Mouse (Mus musculus): ENCODE measurements around the gene Cdc14a. TPM values are rescaled to one million over a fixed set of nuclear protein-coding genes. Genes with fewer than 3 reads are reported as not detected.

The Cdc14a gene
- polyA plus RNA-seq (2015; fragmentation: Nextera tagmentation; extraction: Ambion mirVana), result 2.0 TPM in 2 replicates

DNA sequence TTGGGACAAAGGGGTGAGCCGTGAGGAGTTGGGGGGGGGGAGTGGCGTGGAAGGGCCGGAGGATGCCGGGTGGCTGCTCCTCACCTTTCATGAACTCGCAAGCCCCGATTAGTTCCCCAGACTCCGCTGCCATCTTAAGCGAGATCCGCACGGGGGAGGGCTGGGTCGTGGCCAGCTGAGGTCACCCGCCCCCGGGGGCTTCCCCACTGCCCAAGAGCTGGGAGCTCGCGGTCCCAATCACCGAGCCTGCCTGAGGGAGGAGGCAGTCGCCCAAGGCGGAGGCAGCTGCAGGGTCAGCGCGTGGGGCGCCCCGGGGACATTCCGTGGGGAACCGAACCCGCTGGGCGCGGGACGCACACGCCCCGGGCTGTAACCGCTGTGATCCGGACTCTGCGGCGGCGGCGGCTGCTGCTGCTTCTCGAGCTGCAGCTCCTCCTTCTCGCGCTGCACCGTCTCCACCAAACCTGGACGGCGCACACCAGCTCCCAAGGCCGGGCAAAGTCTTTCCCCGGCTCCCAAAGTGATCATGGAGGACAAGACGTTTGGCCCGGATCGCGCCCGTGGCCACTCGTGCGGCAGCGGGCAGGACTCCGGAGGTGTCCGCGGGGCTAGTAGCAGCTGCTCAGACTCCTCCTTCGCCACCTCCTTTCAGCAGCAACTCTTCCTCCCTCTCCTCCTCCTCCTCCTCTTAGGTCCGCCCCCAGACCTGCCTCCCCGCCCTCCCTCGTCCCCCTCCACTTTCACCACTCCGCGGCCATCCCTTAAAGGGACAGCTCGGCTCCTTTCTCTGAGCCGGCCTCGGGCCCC, at the start of gene Cdc14a:
TSS of gene Cdc14a (minus strand) at position 680 of the 807 bp plus-strand sequence.
- Histone ChIP-seq H3K36me3 (ENCODE audit: control insufficient read depth, insufficient read depth) (no peaks in the 10 kb centered on the region), H3K4me3 (ENCODE audit: low read depth, low read length) (peak within 1 kb of the TSS; percentile 84), H3K9ac (ENCODE audit: low read depth, low read length) (peak within 1 kb of the TSS; percentile 84), H3K4me2 (ENCODE audit: low read depth, low read length) (peak within 1 kb of the TSS; percentile 85), H3K27ac (ENCODE audit: low read length) (peak within 1 kb of the TSS; percentile 88), H3K9me3 (replicated peaks; ENCODE audit: control insufficient read depth, low read length) (no peaks in the 10 kb centered on the region), H3K27me3 (ENCODE audit: control insufficient read depth, insufficient read depth, low read depth, low read length) (no peaks in the 10 kb centered on the region), H3K4me1 (ENCODE audit: control insufficient read depth, low read depth, low read length) (peaks cover 14% of the 10 kb centered on the region)
- under 1% methylated on average over 59 of the region's 64 CpGs for WGBS (ENCODE audit: insufficient replicate concordance)
- peak; percentile 87 for ATAC-seq (ENCODE audit: low read depth)

DNA sequence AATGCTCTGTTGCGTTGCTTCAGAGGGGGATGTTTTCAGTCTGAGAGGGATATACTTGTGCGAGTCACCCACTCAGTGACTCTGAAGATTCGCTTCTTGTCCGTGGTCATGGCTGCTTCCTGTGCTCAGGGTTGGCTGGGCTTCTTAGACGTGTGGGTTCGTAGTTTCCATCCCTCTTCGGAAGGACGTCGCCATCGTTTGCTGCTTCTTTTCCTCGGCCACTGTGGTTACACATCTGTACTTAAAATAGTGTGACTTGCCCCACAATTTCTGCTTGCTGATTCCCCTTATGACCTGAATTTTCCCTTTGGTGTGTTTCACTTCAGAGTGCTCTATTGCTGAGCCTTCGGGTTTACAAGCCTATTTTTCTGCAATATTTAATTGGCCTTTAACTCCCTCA, 41.9 kb upstream of the Cdc14a start:
- no peaks in the 10 kb centered on the region for H3K4me1 ChIP-seq (ENCODE audit: control insufficient read depth, low read depth, low read length)
- H3K27me3 ChIP-seq (ENCODE audit: control insufficient read depth, insufficient read depth, low read depth, low read length), result no peaks in the 10 kb centered on the region
- no peaks in the 10 kb centered on the region for H3K36me3 ChIP-seq (ENCODE audit: control insufficient read depth, insufficient read depth)
- H3K9me3 ChIP-seq (replicated peaks; ENCODE audit: control insufficient read depth, low read length), result no peaks in the 10 kb centered on the region
- no peak for ATAC-seq (ENCODE audit: low read depth)
- no peak overlapping the region for H3K4me2 ChIP-seq (ENCODE audit: low read depth, low read length)
- no peak overlapping the region for H3K4me3 ChIP-seq (ENCODE audit: low read depth, low read length)
- WGBS (ENCODE audit: insufficient replicate concordance), result 34% methylated on average over 12 of the region's 12 CpGs
- H3K27ac ChIP-seq (ENCODE audit: low read length), result no peak overlapping the region
- H3K9ac ChIP-seq (ENCODE audit: low read depth, low read length), result no peak overlapping the region

DNA sequence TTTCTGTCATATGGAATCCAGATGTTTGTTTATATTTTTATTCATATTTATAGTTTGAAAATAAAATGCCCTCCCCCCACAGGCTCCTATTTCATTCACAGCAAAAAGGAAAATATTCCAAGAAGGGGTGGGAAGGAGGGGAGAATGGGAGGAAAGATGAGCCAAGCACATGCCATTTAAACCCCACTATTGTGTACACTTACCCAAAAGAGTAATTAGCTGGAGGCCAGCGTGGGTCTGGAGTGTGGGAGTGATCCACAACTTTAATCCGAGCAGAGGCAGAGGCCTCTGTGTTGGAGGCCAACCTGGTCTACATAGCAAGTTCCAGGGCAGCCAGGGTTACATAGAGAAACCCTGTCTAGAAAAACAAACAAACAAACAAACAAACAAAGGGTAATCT, 40.5 kb upstream of the Cdc14a start:
- ATAC-seq (ENCODE audit: low read depth), result no peak

DNA sequence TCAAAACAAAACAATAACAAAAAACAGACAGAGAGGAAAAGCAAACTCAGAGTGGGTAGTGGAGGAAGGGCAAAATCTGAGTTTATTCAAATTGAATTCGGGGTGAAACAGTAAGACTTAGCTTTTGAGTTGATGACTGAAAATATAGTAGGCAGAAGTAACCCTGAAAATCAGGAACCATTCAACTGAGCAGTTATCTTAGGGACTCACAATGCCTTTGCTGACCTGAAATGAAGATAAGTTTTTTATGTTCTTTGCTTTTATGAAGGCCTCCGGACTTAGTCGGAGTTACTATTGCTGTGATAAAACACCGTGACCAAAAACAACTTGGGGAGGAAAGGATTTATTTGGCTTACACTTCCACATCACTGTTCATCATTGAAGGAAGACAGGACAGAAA, 37.2 kb upstream of the Cdc14a start:
- WGBS (ENCODE audit: insufficient replicate concordance), result 30% methylated on average over 4 of the region's 4 CpGs
- no peak for ATAC-seq (ENCODE audit: low read depth)
- no peaks in the 10 kb centered on the region for H3K36me3 ChIP-seq (ENCODE audit: control insufficient read depth, insufficient read depth)
- no peak overlapping the region for H3K9ac ChIP-seq (ENCODE audit: low read depth, low read length)
- H3K9me3 ChIP-seq (replicated peaks; ENCODE audit: control insufficient read depth, low read length), result no peaks in the 10 kb centered on the region
- no peaks in the 10 kb centered on the region for H3K4me1 ChIP-seq (ENCODE audit: control insufficient read depth, low read depth, low read length)
- no peak overlapping the region for H3K27ac ChIP-seq (ENCODE audit: low read length)
- H3K27me3 ChIP-seq (ENCODE audit: control insufficient read depth, insufficient read depth, low read depth, low read length), result no peaks in the 10 kb centered on the region
- no peak overlapping the region for H3K4me2 ChIP-seq (ENCODE audit: low read depth, low read length)
- H3K4me3 ChIP-seq (ENCODE audit: low read depth, low read length), result no peak overlapping the region

More for the DNA sequence above, 40.5 kb upstream of the Cdc14a start:
- Histone ChIP-seq H3K4me2 (ENCODE audit: low read depth, low read length) (no peak overlapping the region), H3K36me3 (ENCODE audit: control insufficient read depth, insufficient read depth) (no peaks in the 10 kb centered on the region), H3K27me3 (ENCODE audit: control insufficient read depth, insufficient read depth, low read depth, low read length) (no peaks in the 10 kb centered on the region), H3K27ac (ENCODE audit: low read length) (no peak overlapping the region), H3K9ac (ENCODE audit: low read depth, low read length) (no peak overlapping the region), H3K9me3 (replicated peaks; ENCODE audit: control insufficient read depth, low read length) (no peaks in the 10 kb centered on the region), H3K4me3 (ENCODE audit: low read depth, low read length) (no peak overlapping the region), H3K4me1 (ENCODE audit: control insufficient read depth, low read depth, low read length) (no peaks in the 10 kb centered on the region)
- 33% methylated on average over 2 of the region's 2 CpGs for WGBS (ENCODE audit: insufficient replicate concordance)

DNA sequence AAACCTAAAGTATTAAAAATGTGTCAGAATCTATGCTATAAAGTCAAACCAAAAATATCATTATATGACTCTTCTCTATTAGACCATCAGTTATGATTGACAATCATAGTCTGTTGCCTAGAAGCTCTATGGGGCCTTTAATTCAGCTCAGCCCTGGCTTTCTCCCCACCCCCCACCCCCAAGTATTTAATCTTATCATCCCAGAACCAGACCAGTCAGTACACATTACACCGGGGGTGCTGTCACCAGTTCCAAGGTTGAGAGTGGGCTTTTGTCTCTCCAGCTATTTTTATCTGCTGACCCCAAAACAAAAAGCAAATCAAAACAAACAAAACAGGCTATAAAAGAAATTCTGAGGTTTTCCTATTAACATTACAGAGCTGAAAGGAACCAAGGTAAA, 30.7 kb upstream of the Cdc14a start:
- H3K4me2 ChIP-seq (ENCODE audit: low read depth, low read length), result no peak overlapping the region
- no peaks in the 10 kb centered on the region for H3K36me3 ChIP-seq (ENCODE audit: control insufficient read depth, insufficient read depth)
- no peak overlapping the region for H3K4me3 ChIP-seq (ENCODE audit: low read depth, low read length)
- H3K4me1 ChIP-seq (ENCODE audit: control insufficient read depth, low read depth, low read length), result peaks cover 3% of the 10 kb centered on the region
- no peaks in the 10 kb centered on the region for H3K9me3 ChIP-seq (replicated peaks; ENCODE audit: control insufficient read depth, low read length)
- no peak for ATAC-seq (ENCODE audit: low read depth)
- 5% methylated on average over 1 of the region's 1 CpGs for WGBS (ENCODE audit: insufficient replicate concordance)
- no peak overlapping the region for H3K9ac ChIP-seq (ENCODE audit: low read depth, low read length)
- no peak overlapping the region for H3K27ac ChIP-seq (ENCODE audit: low read length)
- no peaks in the 10 kb centered on the region for H3K27me3 ChIP-seq (ENCODE audit: control insufficient read depth, insufficient read depth, low read depth, low read length)

DNA sequence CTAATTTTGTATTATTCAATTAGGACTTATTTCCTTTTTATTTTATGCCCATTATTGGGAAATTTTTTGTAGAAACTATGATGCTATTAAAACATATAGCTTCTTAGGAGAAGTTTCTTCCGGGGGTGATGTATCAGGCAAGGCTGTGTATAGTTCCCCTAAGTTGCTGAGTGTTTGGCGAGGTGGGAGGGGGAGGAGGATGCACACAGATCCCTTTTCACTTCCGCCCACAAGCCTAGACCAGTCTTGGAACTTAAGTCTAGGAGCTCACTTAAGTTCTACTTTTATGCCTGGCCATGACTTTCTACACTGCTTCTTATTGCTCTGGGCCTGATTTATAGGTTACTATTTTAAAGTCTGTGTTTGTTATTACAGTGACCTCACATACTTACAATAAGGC, 26.9 kb upstream of the Cdc14a start:
- no peak for ATAC-seq (ENCODE audit: low read depth)
- Histone ChIP-seq H3K27ac (ENCODE audit: low read length) (no peak overlapping the region), H3K36me3 (ENCODE audit: control insufficient read depth, insufficient read depth) (no peaks in the 10 kb centered on the region), H3K4me3 (ENCODE audit: low read depth, low read length) (no peak overlapping the region), H3K9me3 (replicated peaks; ENCODE audit: control insufficient read depth, low read length) (no peaks in the 10 kb centered on the region), H3K27me3 (ENCODE audit: control insufficient read depth, insufficient read depth, low read depth, low read length) (no peaks in the 10 kb centered on the region), H3K9ac (ENCODE audit: low read depth, low read length) (no peak overlapping the region), H3K4me2 (ENCODE audit: low read depth, low read length) (no peak overlapping the region), H3K4me1 (ENCODE audit: control insufficient read depth, low read depth, low read length) (peaks cover 3% of the 10 kb centered on the region)
- WGBS (ENCODE audit: insufficient replicate concordance), result 38% methylated on average over 3 of the region's 3 CpGs

DNA sequence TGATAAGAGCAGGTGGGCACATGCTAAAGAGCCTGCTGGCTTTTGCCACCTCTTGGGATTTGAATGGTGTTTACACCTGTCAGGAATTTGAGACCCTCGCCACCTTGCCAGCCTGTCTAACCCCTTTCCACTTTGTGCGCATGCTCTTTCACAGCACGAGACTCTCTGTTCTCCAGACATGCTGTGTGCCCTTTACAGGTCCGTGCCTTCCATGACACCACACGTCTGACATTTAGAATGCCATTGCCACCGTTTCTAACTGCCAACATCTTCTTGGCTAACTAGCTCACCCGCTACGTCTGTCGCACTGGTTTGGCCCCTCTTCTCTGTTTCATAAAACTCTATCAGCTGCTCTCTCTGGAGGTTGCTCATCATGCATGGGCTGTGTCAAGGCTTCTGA, 20.5 kb upstream of the Cdc14a start:
- Histone ChIP-seq H3K4me3 (ENCODE audit: low read depth, low read length) (no peak overlapping the region), H3K9ac (ENCODE audit: low read depth, low read length) (no peak overlapping the region), H3K36me3 (ENCODE audit: control insufficient read depth, insufficient read depth) (no peaks in the 10 kb centered on the region), H3K4me2 (ENCODE audit: low read depth, low read length) (no peak overlapping the region), H3K27ac (ENCODE audit: low read length) (no peak overlapping the region), H3K27me3 (ENCODE audit: control insufficient read depth, insufficient read depth, low read depth, low read length) (no peaks in the 10 kb centered on the region), H3K4me1 (ENCODE audit: control insufficient read depth, low read depth, low read length) (no peaks in the 10 kb centered on the region), H3K9me3 (replicated peaks; ENCODE audit: control insufficient read depth, low read length) (no peaks in the 10 kb centered on the region)
- 69% methylated on average over 9 of the region's 9 CpGs for WGBS (ENCODE audit: insufficient replicate concordance)
- no peak for ATAC-seq (ENCODE audit: low read depth)

DNA sequence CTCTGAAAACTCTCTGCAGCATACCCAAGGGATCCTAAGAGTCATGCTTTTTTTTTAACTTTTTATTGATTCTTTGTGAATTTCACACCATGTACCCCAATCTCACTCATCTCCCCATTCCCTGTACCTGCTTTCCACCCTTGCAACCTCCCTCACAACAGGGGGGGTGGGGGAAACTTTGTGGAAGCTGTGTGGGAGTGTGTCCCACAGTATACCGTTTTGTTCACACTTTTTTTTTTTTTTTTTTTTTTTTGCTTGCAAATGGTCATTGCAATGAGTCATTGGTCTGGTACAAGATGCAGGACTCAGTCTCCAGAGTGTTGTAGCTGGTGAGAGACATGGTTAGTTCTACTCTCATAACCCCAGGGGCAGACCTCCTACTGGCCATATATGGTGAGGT, 19.0 kb upstream of the Cdc14a start:
- Histone ChIP-seq H3K9ac (ENCODE audit: low read depth, low read length) (no peak overlapping the region), H3K27me3 (ENCODE audit: control insufficient read depth, insufficient read depth, low read depth, low read length) (no peaks in the 10 kb centered on the region), H3K9me3 (replicated peaks; ENCODE audit: control insufficient read depth, low read length) (no peaks in the 10 kb centered on the region), H3K4me3 (ENCODE audit: low read depth, low read length) (no peak overlapping the region), H3K4me2 (ENCODE audit: low read depth, low read length) (no peak overlapping the region), H3K36me3 (ENCODE audit: control insufficient read depth, insufficient read depth) (no peaks in the 10 kb centered on the region), H3K27ac (ENCODE audit: low read length) (no peak overlapping the region), H3K4me1 (ENCODE audit: control insufficient read depth, low read depth, low read length) (no peaks in the 10 kb centered on the region)
- ATAC-seq (ENCODE audit: low read depth), result no peak
- WGBS (ENCODE audit: insufficient replicate concordance), result 60% methylated on average over 1 of the region's 1 CpGs

DNA sequence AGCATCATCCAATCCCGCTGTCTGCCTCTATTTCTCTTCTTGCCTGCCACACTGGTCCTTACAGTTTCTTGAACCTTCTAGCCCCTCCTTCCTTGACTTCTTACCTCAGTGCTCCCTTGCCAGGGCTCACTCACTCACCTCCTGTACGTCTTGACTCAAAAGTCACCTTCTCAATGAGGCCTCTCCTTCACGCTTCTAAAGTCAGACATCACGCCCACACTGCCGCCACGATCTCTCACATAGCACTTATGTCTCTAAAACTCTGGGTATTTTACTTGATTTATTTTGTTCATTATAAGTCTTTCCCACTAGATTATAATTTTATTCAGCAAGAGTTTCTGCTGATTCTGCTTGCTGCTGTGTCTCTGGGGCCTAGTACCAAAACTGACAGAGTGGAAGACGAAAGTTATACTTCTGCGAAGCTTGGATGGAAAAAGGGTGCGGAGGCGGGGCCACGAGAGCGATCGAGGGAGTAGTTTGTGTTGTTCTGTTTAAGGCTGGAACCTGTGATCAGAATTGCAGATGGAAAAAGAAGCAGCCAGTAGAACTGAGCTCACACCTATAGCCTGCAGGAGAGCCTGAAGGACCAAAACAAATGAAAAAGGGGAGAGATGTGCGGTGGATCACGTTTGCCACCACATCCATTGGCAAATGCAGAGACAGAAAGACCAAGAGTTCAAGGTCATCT, 17.8 kb upstream of the Cdc14a start:
- Histone ChIP-seq H3K36me3 (ENCODE audit: control insufficient read depth, insufficient read depth) (no peaks in the 10 kb centered on the region), H3K9me3 (replicated peaks; ENCODE audit: control insufficient read depth, low read length) (no peaks in the 10 kb centered on the region), H3K27ac (ENCODE audit: low read length) (no peak overlapping the region), H3K9ac (ENCODE audit: low read depth, low read length) (no peak overlapping the region), H3K4me2 (ENCODE audit: low read depth, low read length) (no peak overlapping the region), H3K27me3 (ENCODE audit: control insufficient read depth, insufficient read depth, low read depth, low read length) (no peaks in the 10 kb centered on the region), H3K4me1 (ENCODE audit: control insufficient read depth, low read depth, low read length) (no peaks in the 10 kb centered on the region), H3K4me3 (ENCODE audit: low read depth, low read length) (no peak overlapping the region)
- no peak for ATAC-seq (ENCODE audit: low read depth)
- WGBS (ENCODE audit: insufficient replicate concordance), result 83% methylated on average over 15 of the region's 15 CpGs

All from liver, embryonic 16.5 days (tissue).